Mouse (Mus musculus) duodenum, adult 2 months (tissue): Measurements from ENCODE around the gene Asic2. TPM values are rescaled to one million over a fixed set of nuclear protein-coding genes. Genes with fewer than 3 reads are reported as not detected.

ENCODE experiments used
- polyA plus RNA-seq: library from polyadenylated mRNA; depleted of rRNA; stranded (reverse); fragments of >200 nt; gene quantifications from 2 replicates; pipeline ENCODE4 v1.2.3, GENCODE M21; 2012; ENCODE audit warnings: low replicate concordance; rRNA removed

The Asic2 gene
- polyA plus RNA-seq, result 0.97 and 1.4 TPM in 2 replicates

DNA sequence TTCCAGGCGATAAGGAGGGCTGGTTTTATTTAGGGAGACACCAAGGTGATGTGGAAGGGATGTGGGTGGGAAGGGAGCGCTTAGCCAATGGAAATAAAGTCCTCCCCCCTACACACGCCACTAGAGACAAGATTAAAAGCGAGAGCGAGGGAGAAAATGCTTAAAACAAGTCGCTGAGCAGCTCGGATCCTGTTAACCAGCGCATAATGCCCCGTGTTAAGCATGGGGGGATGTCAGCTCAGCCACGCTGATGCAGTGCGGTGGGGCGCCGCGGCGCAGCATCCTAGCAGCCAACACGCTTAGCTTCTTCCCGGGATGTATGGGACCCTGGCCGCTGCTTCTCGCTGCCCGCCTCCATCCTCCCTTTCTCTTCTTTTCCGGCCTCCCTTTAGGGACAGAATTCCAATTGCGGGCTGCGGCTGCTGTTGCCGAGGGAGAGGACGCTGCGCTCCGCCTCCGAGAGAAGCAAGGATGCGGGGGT, at the start of gene Asic2:
Gene Asic2 (minus strand): TSS at position 57 of the 481 bp plus-strand sequence.

DNA sequence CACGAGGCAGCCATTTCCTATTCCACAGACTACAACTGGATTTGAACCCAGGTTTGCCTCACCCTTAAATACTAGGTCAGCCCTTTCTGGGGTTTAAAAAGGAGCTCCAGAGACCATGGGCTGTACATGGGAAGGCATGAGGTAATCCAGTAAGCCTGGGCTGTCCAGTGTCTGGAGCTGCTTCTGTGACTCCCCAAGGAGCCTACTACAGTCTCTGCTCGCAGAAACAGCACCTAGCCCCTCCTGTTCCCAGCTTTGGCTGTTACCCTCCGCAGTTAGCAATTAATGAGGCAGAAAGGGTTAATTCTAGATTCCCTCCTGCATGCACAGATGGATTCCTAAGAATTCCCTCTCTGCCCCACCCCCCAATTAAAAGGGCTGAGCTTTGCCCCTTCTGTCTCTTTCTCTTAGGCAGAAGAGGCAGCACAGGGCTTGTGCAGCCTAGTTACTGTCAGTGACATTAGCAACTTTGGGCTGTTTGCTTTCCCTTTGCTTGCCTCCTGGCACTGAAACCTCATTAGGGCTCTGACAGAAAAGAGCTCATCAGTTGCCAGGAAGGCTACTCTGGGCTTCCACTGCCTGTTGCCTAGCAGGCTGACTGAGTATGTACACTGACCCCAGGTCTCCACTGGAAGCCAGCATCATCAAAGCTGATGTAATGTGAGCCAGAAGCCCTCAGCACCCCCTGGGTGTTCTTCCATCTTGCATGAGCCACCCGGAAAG, 107.8 kb downstream of the Asic2 start, which contains the start of gene 5530401A14Rik:
Gene 5530401A14Rik (plus strand): TSS at position 424 of the 723 bp plus-strand sequence.

DNA sequence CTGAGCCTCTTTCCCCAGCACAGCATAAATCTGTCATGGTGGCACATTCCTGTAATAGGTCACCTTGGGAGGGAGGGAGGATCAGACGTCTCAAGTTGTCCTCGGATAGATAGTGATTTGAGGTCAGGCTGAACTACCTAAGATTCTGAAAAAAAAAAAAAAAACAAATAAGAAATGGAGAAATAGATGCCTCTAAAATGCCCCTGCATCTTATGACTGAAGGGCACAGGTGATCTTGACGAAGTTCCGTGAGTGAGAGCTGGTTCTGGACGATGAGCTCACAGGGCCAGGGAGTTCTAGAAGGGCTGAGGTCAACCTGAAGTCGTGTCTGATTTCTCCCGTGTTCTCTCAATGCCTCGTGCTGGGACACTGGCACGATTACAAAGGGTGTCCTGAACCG, 1110.2 kb downstream of the Asic2 start, which contains the start of gene Spaca3:
Gene Spaca3 (plus strand): TSS at position 301 of the 400 bp plus-strand sequence.

Other genes starting within 250 kb of the Asic2 start
- gene 5530401A14Rik, start 107.8 kb downstream of the Asic2 start, polyA plus RNA-seq, result not detected in 2 replicates
- gene Ccl2, start 67.1 kb upstream of the Asic2 start, polyA plus RNA-seq, result 1.5 and 4.4 TPM in 2 replicates
- gene Gm17268, start 70.1 kb upstream of the Asic2 start, polyA plus RNA-seq, result not detected in 2 replicates
- 0.33 and 1.2 TPM in 2 replicates for gene Ccl7, start 77.3 kb upstream of the Asic2 start, polyA plus RNA-seq
- gene Ccl11, start 89.4 kb upstream of the Asic2 start, polyA plus RNA-seq, result 13.1 and 38.8 TPM in 2 replicates
- gene Ccl12, start 133.4 kb upstream of the Asic2 start, polyA plus RNA-seq, result 0.36 and 1.7 TPM in 2 replicates
- gene Ccl8, start 146.7 kb upstream of the Asic2 start, polyA plus RNA-seq, result 0.40 and 0.47 TPM in 2 replicates